ENCODE assay signal across 13 mouse cellular contexts in the genomic region with DNA sequence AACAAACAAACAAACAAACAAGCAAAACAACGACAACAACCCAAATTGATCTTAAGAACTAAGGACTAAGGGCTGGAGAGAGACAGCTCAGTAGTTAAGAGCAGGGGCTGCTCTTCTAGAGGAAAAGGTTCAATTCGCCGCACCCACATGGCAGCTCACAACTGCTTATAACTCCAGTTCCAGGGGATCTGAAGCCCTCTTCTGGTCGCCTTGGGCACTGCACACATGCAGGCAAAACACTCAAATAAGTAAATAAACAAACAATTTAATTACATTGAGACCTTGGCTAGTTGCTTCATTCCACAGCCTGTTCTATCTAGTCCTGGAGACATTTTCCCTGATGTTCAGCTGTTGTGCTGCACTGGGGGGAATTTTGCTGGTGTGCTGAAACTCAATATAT. TPM values are rescaled to one million over a fixed set of nuclear protein-coding genes. Genes with fewer than 3 reads are reported as not detected.
DNase-seq lines count a peak whose midpoint lies in the region; ATAC-seq and TF ChIP-seq lines count a peak whose summit lies in the region.
"Had no signal": no experiment of that assay in that cellular context is flagged by ENCODE, and none has a peak within 500 bp of the region (broad histone marks: within the 10 kb centered on the region; RNA-seq: fewer than 3 reads in every experiment).

No protein-coding gene starts in this region.

- no peaks in the 10 kb centered on the region for H3K4me1 ChIP-seq in kidney, postnatal 0 days (replicated peaks; ENCODE audit: insufficient read depth, low read length)
- no peaks in the 10 kb centered on the region for H3K4me1 ChIP-seq in kidney, embryonic 16.5 days (ENCODE audit: insufficient read depth, low read length)
- H3K4me1 ChIP-seq in G1E (ENCODE audit: insufficient read depth, low read depth, low read length) = no peaks in the 10 kb centered on the region
- H3K4me1 ChIP-seq in liver, postnatal 0 days (ENCODE audit: insufficient read depth) = 0 out of 2 replicates have a peak, but pooled peaks cover 4% of the 10 kb centered on the region
- H3K4me1 ChIP-seq: hindbrain, embryonic 13.5 days had no signal

- no peaks in the 10 kb centered on the region for H3K36me3 ChIP-seq in kidney, postnatal 0 days (ENCODE audit: insufficient read depth, low read length)
- H3K36me3 ChIP-seq in kidney, embryonic 16.5 days (ENCODE audit: insufficient read depth, low read length) = no peaks in the 10 kb centered on the region
- H3K36me3 ChIP-seq in G1E (replicated peaks) = no peaks in the 10 kb centered on the region
- no peaks in the 10 kb centered on the region for H3K36me3 ChIP-seq in liver, postnatal 0 days (replicated peaks; ENCODE audit: insufficient read depth, low read length)
- H3K36me3 ChIP-seq: hindbrain, embryonic 13.5 days had no signal

- no peak overlapping the region for H3K27ac ChIP-seq in kidney, postnatal 0 days
- H3K27ac ChIP-seq in kidney, embryonic 16.5 days (ENCODE audit: low read length) = no peak overlapping the region
- H3K27ac ChIP-seq in liver, postnatal 0 days (ENCODE audit: low read depth) = peak overlapping the region; percentile 86; the same call in 1 of the 2 replicates
- H3K27ac ChIP-seq: hindbrain, embryonic 13.5 days had no signal

- peak; percentile 59 for TF ChIP-seq CTCF in kidney, postnatal 0 days (IDR thresholded peaks at IDR 0.05; ENCODE audit: low read depth)
- TF ChIP-seq CTCF in G1E (IDR thresholded peaks at IDR 0.05; ENCODE audit: low read depth, low read length) = peak; percentile 58; the same call in 1 of the 2 replicates
- peak; percentile 76 for TF ChIP-seq CTCF in liver, postnatal 0 days (IDR thresholded peaks at IDR 0.05; ENCODE audit: low read depth)

- TF ChIP-seq EP300 in liver, postnatal 0 days (IDR thresholded peaks at IDR 0.05; ENCODE audit: low read depth) = no peak

- no peak for ATAC-seq in kidney, postnatal 0 days (replicated peaks; ENCODE audit: low FRiP score, low read depth)
- ATAC-seq in kidney, embryonic 16.5 days (ENCODE audit: low FRiP score, low TSS enrichment) = no peak
- ATAC-seq in G1E (ENCODE audit: extremely low read depth, insufficient number of reproducible peaks, low FRiP score, poor library complexity, severe bottlenecking) = no peak
- ATAC-seq in liver, postnatal 0 days = no peak

- no peak overlapping the region for H3K4me3 ChIP-seq in kidney, postnatal 0 days (replicated peaks; ENCODE audit: low read depth, low read length)
- H3K4me3 ChIP-seq in kidney, embryonic 16.5 days (ENCODE audit: low read length) = no peak overlapping the region
- H3K4me3 ChIP-seq in G1E (ENCODE audit: low read depth, low read length) = no peak overlapping the region
- H3K4me3 ChIP-seq in liver, postnatal 0 days (ENCODE audit: low read depth, low read length) = no peak overlapping the region
- H3K4me3 ChIP-seq: hindbrain, embryonic 13.5 days had no signal

- no peak for DNase-seq in kidney, postnatal 0 days (ENCODE audit: low spot score)
- peak; percentile 72 for DNase-seq in 416B (ENCODE audit: low read depth)
- DNase-seq in G1E (ENCODE audit: low spot score) = no peak
- DNase-seq in liver, postnatal 0 days = peak; percentile 65
- no peak for DNase-seq in neural tube, embryonic 10.5 days (ENCODE audit: extremely low spot score, low spot score)
- DNase-seq in adrenal gland, postnatal 4 days (ENCODE audit: low spot score in 2 of 2) = no peak
- no peak for DNase-seq in urinary bladder, adult 2 months (ENCODE audit: low spot score)
- DNase-seq: cerebellum, adult 8-10 months; heart, adult 11 months had no signal

- no peak overlapping the region for H3K9ac ChIP-seq in kidney, postnatal 0 days (ENCODE audit: low read depth, low read length)
- no peak overlapping the region for H3K9ac ChIP-seq in kidney, embryonic 16.5 days (replicated peaks; ENCODE audit: low read length)
- no peak overlapping the region for H3K9ac ChIP-seq in liver, postnatal 0 days (replicated peaks)
- H3K9ac ChIP-seq: hindbrain, embryonic 13.5 days had no signal

- no peak overlapping the region for H3K4me2 ChIP-seq in kidney, postnatal 0 days (ENCODE audit: low read length)
- H3K4me2 ChIP-seq in kidney, embryonic 16.5 days (replicated peaks; ENCODE audit: low read depth, low read length) = no peak overlapping the region
- no peak overlapping the region for H3K4me2 ChIP-seq in liver, postnatal 0 days (ENCODE audit: low read depth, low read length)
- H3K4me2 ChIP-seq: hindbrain, embryonic 13.5 days had no signal

- WGBS in kidney, postnatal 0 days = 73% methylated on average over 4 of the region's 4 CpGs
- 73% methylated on average over 4 of the region's 4 CpGs for WGBS in kidney, embryonic 16.5 days
- 67% methylated on average over 4 of the region's 4 CpGs for WGBS in liver, postnatal 0 days (ENCODE audit: insufficient replicate concordance)

- H3K9me3 ChIP-seq in kidney, postnatal 0 days (replicated peaks; ENCODE audit: low read length) = no peaks in the 10 kb centered on the region
- H3K9me3 ChIP-seq in kidney, embryonic 16.5 days (ENCODE audit: low read length) = no peaks in the 10 kb centered on the region
- H3K9me3 ChIP-seq in G1E (replicated peaks) = no peaks in the 10 kb centered on the region
- no peaks in the 10 kb centered on the region for H3K9me3 ChIP-seq in liver, postnatal 0 days (ENCODE audit: low read length)
- H3K9me3 ChIP-seq: hindbrain, embryonic 13.5 days had no signal

- H3K27me3 ChIP-seq in kidney, postnatal 0 days (ENCODE audit: insufficient read depth, low read length) = no peaks in the 10 kb centered on the region
- no peaks in the 10 kb centered on the region for H3K27me3 ChIP-seq in kidney, embryonic 16.5 days (ENCODE audit: insufficient read depth, low read length)
- H3K27me3 ChIP-seq in G1E (ENCODE audit: insufficient read depth, low read length) = peaks cover 35% of the 10 kb centered on the region
- no peaks in the 10 kb centered on the region for H3K27me3 ChIP-seq in liver, postnatal 0 days (ENCODE audit: insufficient read depth, low read length)

RNA-seq across cellular contexts. Expression of gene Slc34a1, which starts 5.1 kb away (rescaled TPM):
- polyA plus RNA-seq in kidney, postnatal 0 days (2015; fragmentation: Nextera tagmentation; extraction: Ambion mirVana) = 344 and 465 TPM in 2 replicates
- 366 and 385 TPM in 2 replicates for polyA plus RNA-seq in kidney, embryonic 16.5 days (2015; fragmentation: Nextera tagmentation; extraction: Ambion mirVana)
- total RNA-seq in G1E (2014; fragmentation: Nextera tagmentation) (not detected in 2 replicates), G1E (2017) (0.06 and 0.93 TPM in 2 replicates)
- not detected in 2 replicates for polyA plus RNA-seq in G1E (2012)
- polyA plus RNA-seq in liver, postnatal 0 days (2015; fragmentation: Nextera tagmentation; extraction: Ambion mirVana) = not detected in 2 replicates
- total RNA-seq in adrenal gland, postnatal 4 days (2021) = 100 to 1,000 TPM in 1 of 2 experiments, 1 to 10 TPM in 1; 3.5 to 132 TPM
- 0.44 and 0.52 TPM in 2 replicates for polyA plus RNA-seq in urinary bladder, adult 2 months (2012; rRNA removed)
- polyA plus RNA-seq: hindbrain, embryonic 13.5 days had no signal

RNA-seq across cellular contexts. Expression of gene Pfn3, which starts 22.1 kb away (rescaled TPM):
- not detected in 2 replicates for polyA plus RNA-seq in kidney, postnatal 0 days (2015; fragmentation: Nextera tagmentation; extraction: Ambion mirVana)
- 0.46 TPM in 1 of 2 replicates, not detected in the other for polyA plus RNA-seq in kidney, embryonic 16.5 days (2015; fragmentation: Nextera tagmentation; extraction: Ambion mirVana)
- not detected in 2 replicates for total RNA-seq in G1E (2014; fragmentation: Nextera tagmentation)
- total RNA-seq in G1E (2017) = not detected in 2 replicates
- polyA plus RNA-seq in G1E (2012) = not detected in 2 replicates
- polyA plus RNA-seq in liver, postnatal 0 days (2015; fragmentation: Nextera tagmentation; extraction: Ambion mirVana) = not detected in 2 replicates
- not detected for total RNA-seq in adrenal gland, postnatal 4 days (2021)
- not detected in 2 replicates for polyA plus RNA-seq in urinary bladder, adult 2 months (2012; rRNA removed)
- total RNA-seq: left cerebral cortex, adult 8-10 months had no signal
- polyA plus RNA-seq: hindbrain, embryonic 13.5 days had no signal

RNA-seq across cellular contexts. Expression of gene Rgs14, which starts 23.4 kb away (rescaled TPM):
- 1.6 and 1.7 TPM in 2 replicates for polyA plus RNA-seq in kidney, postnatal 0 days (2015; fragmentation: Nextera tagmentation; extraction: Ambion mirVana)
- 1.1 and 1.3 TPM in 2 replicates for polyA plus RNA-seq in kidney, embryonic 16.5 days (2015; fragmentation: Nextera tagmentation; extraction: Ambion mirVana)
- 2.2 and 6.4 TPM in 2 replicates for total RNA-seq in G1E (2014; fragmentation: Nextera tagmentation)
- 10.0 and 10.1 TPM in 2 replicates for total RNA-seq in G1E (2017)
- polyA plus RNA-seq in G1E (2012) = 6.0 and 6.6 TPM in 2 replicates
- 2.8 and 3.1 TPM in 2 replicates for polyA plus RNA-seq in liver, postnatal 0 days (2015; fragmentation: Nextera tagmentation; extraction: Ambion mirVana)
- 1 to 10 TPM; 1.0 to 1.1 TPM for total RNA-seq in adrenal gland, postnatal 4 days (2021)
- 2.0 and 2.7 TPM in 2 replicates for polyA plus RNA-seq in urinary bladder, adult 2 months (2012; rRNA removed)

RNA-seq across cellular contexts. Expression of gene Lman2, which starts 30.4 kb away (rescaled TPM):
- 93.7 and 103 TPM in 2 replicates for polyA plus RNA-seq in kidney, postnatal 0 days (2015; fragmentation: Nextera tagmentation; extraction: Ambion mirVana)
- 127 and 131 TPM in 2 replicates for polyA plus RNA-seq in kidney, embryonic 16.5 days (2015; fragmentation: Nextera tagmentation; extraction: Ambion mirVana)
- total RNA-seq in G1E (2014; fragmentation: Nextera tagmentation) (68.4 and 77.7 TPM in 2 replicates), G1E (2017) (76.9 and 91.1 TPM in 2 replicates)
- 41.1 and 124 TPM in 2 replicates for polyA plus RNA-seq in G1E (2012)
- polyA plus RNA-seq in liver, postnatal 0 days (2015; fragmentation: Nextera tagmentation; extraction: Ambion mirVana) = 50.5 and 56.0 TPM in 2 replicates
- total RNA-seq in adrenal gland, postnatal 4 days (2021) = 100 to 1,000 TPM; 105 to 114 TPM
- polyA plus RNA-seq in urinary bladder, adult 2 months (2012; rRNA removed) = 67.3 and 72.5 TPM in 2 replicates

RNA-seq across cellular contexts. Expression of gene F12, which starts 33.7 kb away (rescaled TPM):
- 0.05 and 0.45 TPM in 2 replicates for polyA plus RNA-seq in kidney, postnatal 0 days (2015; fragmentation: Nextera tagmentation; extraction: Ambion mirVana)
- 0.28 and 0.79 TPM in 2 replicates for polyA plus RNA-seq in kidney, embryonic 16.5 days (2015; fragmentation: Nextera tagmentation; extraction: Ambion mirVana)
- total RNA-seq in G1E (2014; fragmentation: Nextera tagmentation) = not detected in 2 replicates
- 0.05 TPM in 1 of 2 replicates, not detected in the other for total RNA-seq in G1E (2017)
- not detected in 2 replicates for polyA plus RNA-seq in G1E (2012)
- 403 and 418 TPM in 2 replicates for polyA plus RNA-seq in liver, postnatal 0 days (2015; fragmentation: Nextera tagmentation; extraction: Ambion mirVana)
- 10 to 100 TPM in 1 of 2 experiments, 1 to 10 TPM in 1; 1.3 to 36.6 TPM for total RNA-seq in adrenal gland, postnatal 4 days (2021)
- polyA plus RNA-seq in urinary bladder, adult 2 months (2012; rRNA removed) = 0.06 and 0.07 TPM in 2 replicates
- polyA plus RNA-seq: hindbrain, embryonic 13.5 days; neural tube, embryonic 14.5 days had no signal

Comparison
In these comparisons a context has a peak if more than half of its experiments do, and no peak if none do; other contexts are left out.
1. DNase-seq: peak in 416B (single experiment) and liver, postnatal 0 days (single experiment); none in kidney, postnatal 0 days (single experiment), G1E (single experiment), neural tube, embryonic 10.5 days (single experiment), adrenal gland, postnatal 4 days (0 of 2) and urinary bladder, adult 2 months (single experiment).
2. RNA of gene Slc34a1, which starts 5.1 kb away (polyA plus RNA-seq): 366 to 385 TPM in kidney, embryonic 16.5 days and 344 to 465 TPM in kidney, postnatal 0 days; 0.44 to 0.52 TPM in urinary bladder, adult 2 months, not detected in G1E and not detected in liver, postnatal 0 days; every median in the first group is over 100 times any median in the second.
3. Peak in every context shown above with its lines, with median percentiles within 50 percentile points of each other: CTCF ChIP-seq.